Mouse (Mus musculus) megakaryocyte-erythroid progenitor cell, adult 5-6 weeks (primary cell): ENCODE measurements around the gene Lrp4. TPM values are rescaled to one million over a fixed set of nuclear protein-coding genes. Genes with fewer than 3 reads are reported as not detected.

Source experiments
- ATAC-seq: replicated peaks from 2 replicates; pipeline ENCODE4 v1.8.0; 2016; ENCODE audit warnings: mild to moderate bottlenecking, inconsistent platforms; ENCODE audit not compliant: severe bottlenecking, poor library complexity, low FRiP score, low TSS enrichment
- total RNA-seq, 2 experiments: library from RNA; stranded (forward) in 1 of 2; stranded (reverse) in 1 of 2; fragments of 200-1000, 215-1000 nt in 1 of 2; fragments of >200 nt in 1 of 2; fragmentation: Nextera tagmentation in 1 of 2; gene quantifications; 2 replicates each; pipeline ENCODE4 v1.2.3; 2014 to 2017

Lrp4 gene
- total RNA-seq (2014; fragmentation: Nextera tagmentation) (not detected in 2 replicates), total RNA-seq (2017) (0.23 TPM in 1 of 2 replicates, not detected in the other)

GRCm38 (mm10) chr2:91457259-91457655 is at the start of gene Lrp4:
Gene Lrp4, plus strand, starts transcription at chr2:91457511.
- ATAC-seq, result no peak

- no peak for ATAC-seq
Measured at GRCm38 (mm10) chr2:91408031-91408430, 49.3 kb upstream of the Lrp4 start.

- no peak for ATAC-seq
Measured at GRCm38 (mm10) chr2:91411473-91411872, 45.8 kb upstream of the Lrp4 start.

- ATAC-seq, result no peak
Measured at GRCm38 (mm10) chr2:91412361-91412760, 45.0 kb upstream of the Lrp4 start.

GRCm38 (mm10) chr2:91413811-91414210 is 43.5 kb upstream of the Lrp4 start:
- no peak for ATAC-seq

GRCm38 (mm10) chr2:91421641-91422040 is 35.7 kb upstream of the Lrp4 start:
- no peak for ATAC-seq

- ATAC-seq, result no peak
Measured at GRCm38 (mm10) chr2:91424061-91424720, 33.1 kb upstream of the Lrp4 start.

- no peak for ATAC-seq
Measured at GRCm38 (mm10) chr2:91426321-91426720, 31.0 kb upstream of the Lrp4 start.

- ATAC-seq, result no peak
Measured at GRCm38 (mm10) chr2:91429146-91429545, 28.2 kb upstream of the Lrp4 start.

- ATAC-seq, result no peak
Measured at GRCm38 (mm10) chr2:91429915-91430599, 27.3 kb upstream of the Lrp4 start.

GRCm38 (mm10) chr2:91430600-91430919 is 26.8 kb upstream of the Lrp4 start:
- ATAC-seq, result no peak

- ATAC-seq, result no peak
Measured at GRCm38 (mm10) chr2:91436713-91437112, 20.6 kb upstream of the Lrp4 start.

GRCm38 (mm10) chr2:91437116-91437815 is 20.0 kb upstream of the Lrp4 start:
- ATAC-seq, result no peak

GRCm38 (mm10) chr2:91439271-91439670 is 18.0 kb upstream of the Lrp4 start:
- ATAC-seq, result no peak

- no peak for ATAC-seq
Measured at GRCm38 (mm10) chr2:91439876-91440275, 17.4 kb upstream of the Lrp4 start.

- ATAC-seq, result no peak
Measured at GRCm38 (mm10) chr2:91440686-91441085, 16.6 kb upstream of the Lrp4 start.

- ATAC-seq, result no peak
Measured at GRCm38 (mm10) chr2:91441715-91442114, 15.6 kb upstream of the Lrp4 start.

GRCm38 (mm10) chr2:91442241-91442640 is 15.1 kb upstream of the Lrp4 start:
- ATAC-seq, result no peak

GRCm38 (mm10) chr2:91444286-91444892 is 12.9 kb upstream of the Lrp4 start, which contains the start of gene 1110051M20Rik:
Gene 1110051M20Rik, minus strand, starts transcription at chr2:91444704.
- ATAC-seq, result peak; percentile 99

GRCm38 (mm10) chr2:91449662-91450061 is 7.6 kb upstream of the Lrp4 start:
- no peak for ATAC-seq
